Mouse (Mus musculus) layer of hippocampus, adult 8-10 months (tissue): ENCODE data around the gene Nhsl2. TPM values are rescaled to one million over a fixed set of nuclear protein-coding genes. Genes with fewer than 3 reads are reported as not detected.

Source experiments
- DNase-seq, 2 experiments: peaks; one replicate each; pipeline ENCODE4 v3.0.0; 2022; ENCODE audit warnings: low spot score in 2 of 2
- total RNA-seq, 4 experiments: library from RNA; stranded (reverse); gene quantifications; 2 replicates each; pipeline ENCODE4 v1.2.4; 2022

The Nhsl2 gene
- total RNA-seq, 4 experiments from 2014 or later: 37.4 to 52.7 (median 48.8) TPM

- no peak for DNase-seq
These were observed 52.8 kb downstream of the Nhsl2 start for GRCm38 (mm10) chrX:101901806-101902490.

GRCm38 (mm10) chrX:101902597-101902996, 53.4 kb downstream of the Nhsl2 start:
- DNase-seq: no peak

- DNase-seq: no peak
These were observed 58.1 kb downstream of the Nhsl2 start for GRCm38 (mm10) chrX:101907301-101907700.

GRCm38 (mm10) chrX:101929131-101929530, 79.9 kb downstream of the Nhsl2 start:
- DNase-seq: no peak

GRCm38 (mm10) chrX:101930301-101930700, 81.1 kb downstream of the Nhsl2 start:
- DNase-seq: no peak

- DNase-seq: no peak
These were observed 81.8 kb downstream of the Nhsl2 start for GRCm38 (mm10) chrX:101931016-101931415.

GRCm38 (mm10) chrX:101932244-101932643, 83.1 kb downstream of the Nhsl2 start:
- no peak for DNase-seq

- no peak for DNase-seq
These were observed 84.2 kb downstream of the Nhsl2 start for GRCm38 (mm10) chrX:101933346-101933745.

- no peak for DNase-seq
These were observed 86.2 kb downstream of the Nhsl2 start for GRCm38 (mm10) chrX:101935291-101935840.

- no peak for DNase-seq
These were observed 90.3 kb downstream of the Nhsl2 start for GRCm38 (mm10) chrX:101939486-101939885.

GRCm38 (mm10) chrX:101942461-101942896, 93.3 kb downstream of the Nhsl2 start:
- DNase-seq: peak; percentile 59

GRCm38 (mm10) chrX:101943743-101944142, 94.6 kb downstream of the Nhsl2 start:
- no peak for DNase-seq

GRCm38 (mm10) chrX:101944761-101945330, 95.7 kb downstream of the Nhsl2 start:
- no peak for DNase-seq

- DNase-seq: no peak
These were observed 103.3 kb downstream of the Nhsl2 start for GRCm38 (mm10) chrX:101952436-101952835.

- DNase-seq: no peak
These were observed 104.1 kb downstream of the Nhsl2 start for GRCm38 (mm10) chrX:101953256-101953655.

- peak; percentile 77 to 87 for DNase-seq
These were observed 104.8 kb downstream of the Nhsl2 start for GRCm38 (mm10) chrX:101953787-101954491.

GRCm38 (mm10) chrX:101954492-101954851, 105.3 kb downstream of the Nhsl2 start:
- DNase-seq: no peak

- no peak for DNase-seq
These were observed 112.7 kb downstream of the Nhsl2 start for GRCm38 (mm10) chrX:101961848-101962247.

GRCm38 (mm10) chrX:101963711-101964110, 114.5 kb downstream of the Nhsl2 start:
- DNase-seq: no peak

GRCm38 (mm10) chrX:101973028-101973427, 123.8 kb downstream of the Nhsl2 start:
- no peak for DNase-seq

GRCm38 (mm10) chrX:101976931-101977330, 127.7 kb downstream of the Nhsl2 start:
- no peak for DNase-seq

GRCm38 (mm10) chrX:101978861-101979260, 129.7 kb downstream of the Nhsl2 start:
- DNase-seq: no peak
